Mouse (Mus musculus) megakaryocyte-erythroid progenitor cell, adult 5-6 weeks (primary cell): ENCODE results near the gene Mdh1. TPM values are rescaled to one million over a fixed set of nuclear protein-coding genes. Genes with fewer than 3 reads are reported as not detected.
A peak's percentile ranks its signal among the peaks of the same experiment; 100 is the strongest.
"Not testable (repeated sequence)": the region's sequence is repeated elsewhere in the genome, so short reads cannot be mapped to it uniquely, and the experiment has no call there.

Source experiments
- ATAC-seq: replicated peaks from 2 replicates; pipeline ENCODE4 v1.8.0; 2016; ENCODE audit warnings: mild to moderate bottlenecking, inconsistent platforms; ENCODE audit not compliant: severe bottlenecking, poor library complexity, low FRiP score, low TSS enrichment
- total RNA-seq, 2 experiments: library from RNA; stranded (forward) in 1 of 2; stranded (reverse) in 1 of 2; fragments of 200-1000, 215-1000 nt in 1 of 2; fragments of >200 nt in 1 of 2; fragmentation: Nextera tagmentation in 1 of 2; gene quantifications; 2 replicates each; pipeline ENCODE4 v1.2.3; 2014 to 2017

The Mdh1 gene
- total RNA-seq, 2 experiments from 2014 or later: 78.9 to 150 TPM

- ATAC-seq: no peak
Observed at GRCm38 (mm10) chr11:21547518-21547917, 24.6 kb downstream of the Mdh1 start.

GRCm38 (mm10) chr11:21546671-21547070 lies 25.5 kb downstream of the Mdh1 start:
- ATAC-seq: no peak

- ATAC-seq: no peak
Observed at GRCm38 (mm10) chr11:21545951-21546350, 26.2 kb downstream of the Mdh1 start.

GRCm38 (mm10) chr11:21545021-21545420 lies 27.1 kb downstream of the Mdh1 start:
- ATAC-seq: no peak

GRCm38 (mm10) chr11:21542731-21543130 lies 29.4 kb downstream of the Mdh1 start:
- no peak for ATAC-seq

- no peak for ATAC-seq
Observed at GRCm38 (mm10) chr11:21540622-21541021, 31.5 kb downstream of the Mdh1 start.

- no peak for ATAC-seq
Observed at GRCm38 (mm10) chr11:21540072-21540471, 32.1 kb downstream of the Mdh1 start.

- ATAC-seq: not testable (repeated sequence)
Observed at GRCm38 (mm10) chr11:21530856-21531255, 41.3 kb downstream of the Mdh1 start.

- no peak for ATAC-seq
Observed at GRCm38 (mm10) chr11:21528676-21529394, 43.3 kb downstream of the Mdh1 start.

- no peak for ATAC-seq
Observed at GRCm38 (mm10) chr11:21517726-21518125, 54.4 kb downstream of the Mdh1 start.

GRCm38 (mm10) chr11:21516396-21516795 lies 55.8 kb downstream of the Mdh1 start:
- not testable (repeated sequence) for ATAC-seq

GRCm38 (mm10) chr11:21510577-21510976 lies 61.6 kb downstream of the Mdh1 start:
- not testable (repeated sequence) for ATAC-seq

- peak; percentile 63; the same call in 1 of the 2 replicates for ATAC-seq
Observed at GRCm38 (mm10) chr11:21508713-21509112, 63.5 kb downstream of the Mdh1 start.

GRCm38 (mm10) chr11:21507073-21507472 lies 65.1 kb downstream of the Mdh1 start:
- not testable (repeated sequence) for ATAC-seq

Other genes starting within 250 kb of the Mdh1 start
- gene Ugp2, start 201.2 kb downstream of the Mdh1 start, total RNA-seq (2014; fragmentation: Nextera tagmentation): 13.8 and 24.6 TPM in 2 replicates
- 14.1 and 25.9 TPM in 2 replicates for gene Ugp2, start 201.2 kb downstream of the Mdh1 start, total RNA-seq (2017)
- 3.4 and 4.3 TPM in 2 replicates for gene Wdpcp, start 132 bp downstream of the Mdh1 start, total RNA-seq (2014; fragmentation: Nextera tagmentation)
- gene Wdpcp, start 132 bp downstream of the Mdh1 start, total RNA-seq (2017): 21.0 and 35.9 TPM in 2 replicates